Mouse (Mus musculus): ENCODE measurements around the gene Adamts7. TPM values are rescaled to one million over a fixed set of nuclear protein-coding genes. Genes with fewer than 3 reads are reported as not detected.

Gene Adamts7
- polyA plus RNA-seq, 1 experiment, result 19.9 TPM

DNA sequence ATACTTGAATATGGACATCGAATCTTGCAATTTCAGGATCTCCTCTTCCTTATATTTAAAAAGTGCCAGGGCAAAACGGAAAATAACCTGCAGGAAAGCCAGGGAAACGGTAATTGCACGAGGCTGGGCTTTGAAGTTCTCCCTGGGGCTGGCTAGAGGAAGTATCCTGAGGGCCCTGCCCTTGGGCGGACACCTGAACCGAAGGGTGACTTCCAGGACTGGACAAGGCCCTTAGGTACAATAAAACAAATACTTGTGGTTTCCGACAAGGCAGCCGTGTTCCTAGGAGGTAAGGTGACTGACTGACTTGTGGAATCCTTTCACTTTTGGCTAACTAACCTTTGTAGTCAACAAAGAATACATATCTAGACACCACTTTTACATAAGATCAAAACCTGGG is 44.9 kb downstream of the Adamts7 start:
- Histone ChIP-seq H3K36me3 (ENCODE audit: control insufficient read depth, insufficient read depth) (no peaks in the 10 kb centered on the region), H3ac (ENCODE audit: control insufficient read depth, insufficient read length) (no peak overlapping the region), H3K79me2 (ENCODE audit: control insufficient read depth, insufficient read depth) (no peaks in the 10 kb centered on the region), H3K4me3 (no peak overlapping the region), H3K4me2 (ENCODE audit: low read depth) (no peak overlapping the region), H3K27me3 (ENCODE audit: control insufficient read depth, insufficient read depth, insufficient read length) (no peaks in the 10 kb centered on the region)
- TF ChIP-seq POLR2A (IDR thresholded peaks at IDR 0.05; ENCODE audit: insufficient read length, low read depth) (no peak), CEBPB (IDR thresholded peaks at IDR 0.05; ENCODE audit: insufficient read depth, poor library complexity, severe bottlenecking) (no peak), TCF12 (IDR thresholded peaks at IDR 0.05; ENCODE audit: insufficient read depth, poor library complexity, severe bottlenecking) (no peak), USF1 (IDR thresholded peaks at IDR 0.05; ENCODE audit: low read depth) (no peak), MAX (IDR thresholded peaks at IDR 0.05; ENCODE audit: low read depth) (no peak), E2F4 (IDR thresholded peaks at IDR 0.05; ENCODE audit: insufficient read depth) (no peak), POLR2AphosphoS2 (IDR thresholded peaks at IDR 0.05; ENCODE audit: insufficient read length, low read depth) (no peak), SRF (IDR thresholded peaks at IDR 0.05; ENCODE audit: control insufficient read depth, insufficient read length, low read depth) (no peak)

GRCm38 (mm10) chr9:90208655-90209054 is 45.8 kb downstream of the Adamts7 start:
- no peaks in the 10 kb centered on the region for H3K36me3 ChIP-seq (ENCODE audit: control insufficient read depth, insufficient read depth)
- H3ac ChIP-seq (ENCODE audit: control insufficient read depth, insufficient read length), result no peak overlapping the region
- TF ChIP-seq E2F4 (IDR thresholded peaks at IDR 0.05; ENCODE audit: insufficient read depth) (no peak), USF1 (IDR thresholded peaks at IDR 0.05; ENCODE audit: low read depth) (no peak), CEBPB (IDR thresholded peaks at IDR 0.05; ENCODE audit: insufficient read depth, poor library complexity, severe bottlenecking) (no peak), POLR2AphosphoS2 (IDR thresholded peaks at IDR 0.05; ENCODE audit: insufficient read length, low read depth) (no peak), REST (IDR thresholded peaks at IDR 0.05; ENCODE audit: insufficient read depth, insufficient read length) (no peak), MAX (IDR thresholded peaks at IDR 0.05; ENCODE audit: low read depth) (no peak), SRF (IDR thresholded peaks at IDR 0.05; ENCODE audit: control insufficient read depth, insufficient read length, low read depth) (no peak), TCF3 (IDR thresholded peaks at IDR 0.05; ENCODE audit: insufficient read length, low read depth) (no peak)

GRCm38 (mm10) chr9:90213127-90213526 is 50.3 kb downstream of the Adamts7 start:
- Histone ChIP-seq H3K27me3 (ENCODE audit: control insufficient read depth, insufficient read depth, insufficient read length) (no peaks in the 10 kb centered on the region), H3K4me3 (no peak overlapping the region), H3K36me3 (ENCODE audit: control insufficient read depth, insufficient read depth) (no peaks in the 10 kb centered on the region), H3ac (ENCODE audit: control insufficient read depth, insufficient read length) (no peak overlapping the region), H3K4me2 (ENCODE audit: low read depth) (no peak overlapping the region), H3K79me2 (ENCODE audit: control insufficient read depth, insufficient read depth) (no peaks in the 10 kb centered on the region)
- TF ChIP-seq SRF (IDR thresholded peaks at IDR 0.05; ENCODE audit: control insufficient read depth, insufficient read length, low read depth) (no peak), MAX (IDR thresholded peaks at IDR 0.05; ENCODE audit: low read depth) (no peak), MYOG (IDR thresholded peaks at IDR 0.05; ENCODE audit: control insufficient read depth in 1 of 3, insufficient read depth in 1 of 3, insufficient read length in 2 of 3, low read depth in 2 of 3) (no peak), TCF3 (IDR thresholded peaks at IDR 0.05; ENCODE audit: insufficient read length, low read depth) (no peak), USF1 (IDR thresholded peaks at IDR 0.05; ENCODE audit: low read depth) (no peak), TCF12 (IDR thresholded peaks at IDR 0.05; ENCODE audit: insufficient read depth, poor library complexity, severe bottlenecking) (no peak), POLR2A (IDR thresholded peaks at IDR 0.05; ENCODE audit: insufficient read length, low read depth) (no peak), REST (IDR thresholded peaks at IDR 0.05; ENCODE audit: insufficient read depth, insufficient read length) (no peak), POLR2AphosphoS2 (IDR thresholded peaks at IDR 0.05; ENCODE audit: insufficient read length, low read depth) (no peak), MYOD1 (IDR thresholded peaks at IDR 0.05; ENCODE audit: control insufficient read depth in 1 of 3, insufficient read length in 2 of 3, low read depth in 2 of 3) (no peak), E2F4 (IDR thresholded peaks at IDR 0.05; ENCODE audit: insufficient read depth) (no peak), CEBPB (IDR thresholded peaks at IDR 0.05; ENCODE audit: insufficient read depth, poor library complexity, severe bottlenecking) (no peak)

More at GRCm38 (mm10) chr9:90208655-90209054, 45.8 kb downstream of the Adamts7 start:
- H3K27me3 ChIP-seq (ENCODE audit: control insufficient read depth, insufficient read depth, insufficient read length), result no peaks in the 10 kb centered on the region
- H3K79me2 ChIP-seq (ENCODE audit: control insufficient read depth, insufficient read depth), result no peaks in the 10 kb centered on the region
- H3K4me2 ChIP-seq (ENCODE audit: low read depth), result no peak overlapping the region
- no peak overlapping the region for H3K4me3 ChIP-seq

- Histone ChIP-seq H3K27me3 (ENCODE audit: control insufficient read depth, insufficient read depth, insufficient read length) (no peaks in the 10 kb centered on the region), H3K4me2 (ENCODE audit: low read depth) (no peak overlapping the region), H3K79me2 (ENCODE audit: control insufficient read depth, insufficient read depth) (no peaks in the 10 kb centered on the region), H3K4me3 (no peak overlapping the region), H3K36me3 (ENCODE audit: control insufficient read depth, insufficient read depth) (no peaks in the 10 kb centered on the region), H3ac (ENCODE audit: control insufficient read depth, insufficient read length) (no peak overlapping the region)
- no peak for TF ChIP-seq REST (IDR thresholded peaks at IDR 0.05; ENCODE audit: insufficient read depth, insufficient read length)
- no peak for TF ChIP-seq MYOD1 (IDR thresholded peaks at IDR 0.05; ENCODE audit: control insufficient read depth in 1 of 3, insufficient read length in 2 of 3, low read depth in 2 of 3)
- no peak for TF ChIP-seq MAX (IDR thresholded peaks at IDR 0.05; ENCODE audit: low read depth)
- TF ChIP-seq MYOG (IDR thresholded peaks at IDR 0.05; ENCODE audit: control insufficient read depth in 1 of 3, insufficient read depth in 1 of 3, insufficient read length in 2 of 3, low read depth in 2 of 3), result no peak
- TF ChIP-seq POLR2AphosphoS2 (IDR thresholded peaks at IDR 0.05; ENCODE audit: insufficient read length, low read depth), result no peak
- no peak for TF ChIP-seq USF1 (IDR thresholded peaks at IDR 0.05; ENCODE audit: low read depth)
- TF ChIP-seq TCF12 (IDR thresholded peaks at IDR 0.05; ENCODE audit: insufficient read depth, poor library complexity, severe bottlenecking), result no peak
- no peak for TF ChIP-seq SRF (IDR thresholded peaks at IDR 0.05; ENCODE audit: control insufficient read depth, insufficient read length, low read depth)
Observed at GRCm38 (mm10) chr9:90216259-90217001, 53.6 kb downstream of the Adamts7 start.

GRCm38 (mm10) chr9:90217501-90217900 is 54.6 kb downstream of the Adamts7 start:
- TF ChIP-seq MYOG (IDR thresholded peaks at IDR 0.05; ENCODE audit: control insufficient read depth in 1 of 3, insufficient read depth in 1 of 3, insufficient read length in 2 of 3, low read depth in 2 of 3) (no peak), TCF12 (IDR thresholded peaks at IDR 0.05; ENCODE audit: insufficient read depth, poor library complexity, severe bottlenecking) (no peak), E2F4 (IDR thresholded peaks at IDR 0.05; ENCODE audit: insufficient read depth) (no peak), USF1 (IDR thresholded peaks at IDR 0.05; ENCODE audit: low read depth) (no peak), TCF3 (IDR thresholded peaks at IDR 0.05; ENCODE audit: insufficient read length, low read depth) (no peak), POLR2A (IDR thresholded peaks at IDR 0.05; ENCODE audit: insufficient read length, low read depth) (no peak), MAX (IDR thresholded peaks at IDR 0.05; ENCODE audit: low read depth) (no peak), REST (IDR thresholded peaks at IDR 0.05; ENCODE audit: insufficient read depth, insufficient read length) (no peak)
- H3K36me3 ChIP-seq (ENCODE audit: control insufficient read depth, insufficient read depth), result no peaks in the 10 kb centered on the region

More at GRCm38 (mm10) chr9:90217501-90217900, 54.6 kb downstream of the Adamts7 start:
- Histone ChIP-seq H3K27me3 (ENCODE audit: control insufficient read depth, insufficient read depth, insufficient read length) (no peaks in the 10 kb centered on the region), H3K4me3 (no peak overlapping the region), H3ac (ENCODE audit: control insufficient read depth, insufficient read length) (no peak overlapping the region), H3K79me2 (ENCODE audit: control insufficient read depth, insufficient read depth) (no peaks in the 10 kb centered on the region), H3K4me2 (ENCODE audit: low read depth) (no peak overlapping the region)

Data from myocyte (in vitro differentiated cells).